Mouse (Mus musculus): ENCODE data around the gene U2surp.
"Not testable (repeated sequence)": the region's sequence is repeated elsewhere in the genome, so short reads cannot be mapped to it uniquely, and the experiment has no call there.

U2surp gene

DNA sequence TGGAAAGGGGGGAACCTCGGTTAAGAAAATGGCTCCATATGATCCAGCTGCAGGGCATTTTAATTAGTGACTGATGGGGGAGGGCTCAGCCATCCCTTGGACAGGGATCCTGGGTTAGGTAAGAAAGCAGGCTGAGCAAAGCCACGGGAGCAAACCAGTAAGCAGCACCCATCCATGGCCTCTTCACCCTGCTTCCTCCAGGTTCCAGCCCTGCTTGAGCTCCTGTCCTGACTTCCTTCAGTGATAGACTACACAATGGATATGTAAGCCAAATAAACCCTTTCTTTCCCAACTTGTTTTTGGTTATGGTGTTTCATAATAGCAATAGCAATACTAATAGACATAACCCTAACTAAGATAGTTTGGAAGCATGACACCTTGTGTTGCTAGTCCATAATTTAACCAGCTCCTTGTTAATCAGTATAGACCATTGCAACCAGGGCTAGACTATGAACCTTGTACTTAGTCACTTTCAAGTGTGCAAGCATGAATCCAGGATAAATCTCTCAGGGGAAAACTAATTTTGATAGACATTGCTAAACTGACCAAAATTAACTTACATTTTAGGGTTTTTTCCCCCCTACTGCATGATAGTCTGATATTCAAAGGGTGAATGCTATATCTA, 27.5 kb upstream of the U2surp start:
- no peak for DNase-seq (ENCODE audit: low spot score in 2 of 2)

GRCm38 (mm10) chr9:95533817-95534216, 22.0 kb upstream of the U2surp start:
- DNase-seq (ENCODE audit: low spot score in 2 of 2) = no peak

GRCm38 (mm10) chr9:95531144-95531543, 19.3 kb upstream of the U2surp start:
- DNase-seq (ENCODE audit: low spot score in 2 of 2) = no peak

DNA sequence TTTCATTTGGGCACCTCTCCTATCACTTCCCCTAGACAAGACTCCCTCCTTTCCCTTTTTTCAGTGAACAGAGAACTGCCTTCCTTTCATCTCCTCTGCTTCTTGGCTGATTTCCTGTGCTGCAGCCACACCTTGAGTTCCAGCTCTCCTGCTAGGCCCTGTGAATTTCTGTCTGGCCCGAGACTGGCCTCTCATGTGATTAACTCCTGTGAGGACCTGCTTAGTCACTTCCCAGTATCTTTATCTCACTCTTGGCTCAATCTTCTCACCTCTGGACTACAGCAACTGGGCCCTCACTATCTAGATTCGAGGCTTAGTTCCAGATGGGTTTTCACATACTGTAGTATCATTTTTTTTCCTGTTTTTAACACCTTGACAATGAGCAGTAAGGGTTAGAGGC, 15.9 kb upstream of the U2surp start:
- DNase-seq (ENCODE audit: low spot score in 2 of 2) = no peak

- DNase-seq (ENCODE audit: low spot score in 2 of 2) = no peak
These were observed 14.2 kb upstream of the U2surp start for GRCm38 (mm10) chr9:95525961-95526360.

DNA sequence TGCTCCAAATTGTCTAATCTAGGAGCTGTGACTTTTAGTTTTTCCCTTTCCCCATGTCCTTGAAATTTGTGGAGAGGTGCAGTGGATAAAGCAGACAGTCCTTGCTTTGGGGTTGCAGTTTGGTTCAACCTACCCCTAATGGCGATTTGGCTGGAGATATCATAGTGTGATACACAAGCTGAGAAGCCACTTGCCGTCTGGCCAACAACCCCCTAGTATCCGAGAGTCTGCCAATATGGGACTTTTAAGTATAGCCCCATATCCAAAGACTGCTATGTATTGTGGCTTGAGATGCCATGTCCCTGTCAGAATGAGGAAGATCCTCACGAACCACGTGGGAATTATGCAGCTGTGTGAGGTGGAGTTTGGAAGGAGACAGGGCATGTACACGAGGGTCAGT, 13.6 kb upstream of the U2surp start:
- DNase-seq (ENCODE audit: low spot score in 2 of 2) = no peak

GRCm38 (mm10) chr9:95522561-95522960, 10.8 kb upstream of the U2surp start:
- no peak for DNase-seq (ENCODE audit: low spot score in 2 of 2)

DNA sequence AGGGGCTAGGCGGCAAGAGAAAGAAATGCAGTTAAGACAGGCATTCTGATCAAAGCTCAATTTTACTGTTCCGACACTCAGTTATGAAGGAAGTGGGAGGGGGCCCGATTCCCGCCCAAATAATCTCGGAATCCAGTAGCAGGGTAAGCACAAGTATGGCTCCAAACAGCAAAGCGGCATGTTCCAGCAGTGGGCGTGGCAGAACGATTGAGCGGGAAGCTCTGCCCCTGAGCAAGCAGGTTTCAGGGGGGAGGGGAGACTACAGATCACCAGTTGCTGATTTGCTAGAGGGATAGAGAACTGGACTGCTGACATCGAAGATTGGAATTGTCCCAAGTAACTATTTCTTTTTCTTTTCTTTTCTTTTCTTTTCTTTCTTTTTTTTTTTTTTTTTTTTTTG, 9.8 kb upstream of the U2surp start:
- DNase-seq (ENCODE audit: low spot score in 2 of 2) = no peak

DNA sequence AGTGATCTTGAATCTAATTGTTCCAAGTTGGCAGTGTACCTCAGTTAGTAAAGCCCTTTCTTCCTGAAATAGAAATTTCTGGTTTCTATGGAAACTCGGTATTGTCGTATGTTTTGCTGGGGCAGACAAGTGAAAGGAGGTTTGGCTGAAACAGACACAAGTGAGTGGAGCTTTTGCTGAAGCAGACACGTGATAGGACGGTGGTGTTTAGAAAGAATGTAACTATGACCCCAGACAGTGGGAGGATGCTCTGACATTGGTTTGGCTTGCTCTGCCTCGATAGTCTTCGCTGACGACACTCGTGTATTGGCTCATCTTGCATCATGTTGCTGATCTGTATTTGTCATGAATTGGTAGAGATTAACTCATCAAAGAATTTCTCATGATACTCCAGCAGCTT, 9.2 kb upstream of the U2surp start:
- no peak for DNase-seq (ENCODE audit: low spot score in 2 of 2)

GRCm38 (mm10) chr9:95520563-95520962, 8.8 kb upstream of the U2surp start:
- DNase-seq (ENCODE audit: low spot score in 2 of 2) = no peak

GRCm38 (mm10) chr9:95514361-95514760, 2.6 kb upstream of the U2surp start:
- DNase-seq (ENCODE audit: low spot score in 2 of 2) = not testable (repeated sequence)

DNA sequence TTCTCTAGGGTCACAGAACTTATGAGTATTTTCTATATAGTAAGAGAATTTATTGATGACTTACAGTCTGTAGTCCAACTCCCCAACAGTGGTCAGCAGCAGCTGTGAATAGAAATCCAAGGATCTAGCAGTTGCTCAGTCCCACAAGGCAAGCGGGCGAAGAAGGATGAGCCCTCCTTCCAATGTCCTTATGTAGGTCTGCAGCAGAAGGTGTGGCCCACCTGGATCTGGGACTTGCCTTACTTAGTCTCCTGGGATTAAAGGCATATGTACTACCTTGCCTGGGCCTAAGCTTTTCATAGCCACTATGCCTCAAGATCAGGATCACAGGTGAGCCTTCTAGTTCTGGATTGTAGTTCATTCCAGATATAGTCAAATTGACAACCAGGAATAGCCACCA, 2.0 kb upstream of the U2surp start:
- DNase-seq (ENCODE audit: low spot score in 2 of 2) = no peak

GRCm38 (mm10) chr9:95512331-95513030, 685 bp upstream of the U2surp start:
- no peak for DNase-seq (ENCODE audit: low spot score in 2 of 2)

DNA sequence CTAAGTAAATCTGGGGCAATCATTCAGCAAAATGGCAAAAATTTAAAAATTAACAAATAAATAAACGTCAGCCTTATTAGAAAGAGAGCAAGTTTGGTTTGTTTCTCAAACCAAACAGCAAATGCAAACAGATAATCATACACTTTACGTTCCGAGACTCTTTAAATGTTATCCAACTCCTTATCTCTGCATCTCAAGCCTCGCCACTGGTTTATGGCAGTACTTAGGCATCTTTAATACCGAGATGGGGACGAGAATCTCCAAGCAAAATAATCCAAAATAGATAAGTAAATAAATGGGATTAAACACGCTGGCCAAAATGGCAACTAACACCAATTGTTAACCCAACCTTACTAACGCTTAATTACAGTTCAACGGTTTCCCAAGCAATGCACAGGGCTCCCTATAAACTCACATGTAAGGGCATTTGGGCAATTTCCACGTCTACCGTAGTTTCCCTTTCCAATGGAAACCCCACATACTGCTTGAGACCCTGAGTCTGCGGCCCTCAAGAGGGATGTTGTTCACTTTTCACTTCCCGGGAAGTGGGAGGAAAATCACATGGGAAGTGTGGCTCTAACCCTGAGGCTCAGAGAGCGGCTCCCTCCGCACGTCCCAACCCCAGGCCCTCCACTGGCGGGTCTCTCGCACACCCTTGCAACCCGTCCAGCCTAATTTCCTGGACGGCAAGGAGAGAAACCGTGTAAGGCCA, 947 bp downstream of the U2surp start:
- no peak for DNase-seq (ENCODE audit: low spot score in 2 of 2)

- DNase-seq (ENCODE audit: low spot score in 2 of 2) = no peak
These were observed 6.1 kb downstream of the U2surp start for GRCm38 (mm10) chr9:95505666-95506065.

GRCm38 (mm10) chr9:95499848-95500247, 11.9 kb downstream of the U2surp start:
- DNase-seq (ENCODE audit: low spot score in 2 of 2) = no peak

DNA sequence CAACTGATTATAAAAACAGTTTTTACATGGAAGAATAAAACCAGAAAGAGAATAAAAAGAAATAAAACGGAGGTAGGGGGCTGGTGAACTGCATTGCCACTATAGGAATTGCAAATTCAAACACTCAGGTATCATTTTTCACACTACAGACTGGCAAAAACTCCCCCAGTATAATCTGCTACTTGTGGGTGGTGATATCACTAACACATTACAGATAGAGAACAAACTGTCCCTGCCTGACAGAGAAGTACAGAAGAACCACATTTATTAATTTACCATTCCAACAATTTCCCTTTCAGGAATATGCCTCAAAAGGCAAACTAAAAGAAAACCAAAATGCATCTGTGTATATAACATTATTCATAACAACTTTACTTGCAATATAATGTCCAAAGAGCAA, 16.8 kb downstream of the U2surp start:
- no peak for DNase-seq (ENCODE audit: low spot score in 2 of 2)

DNA sequence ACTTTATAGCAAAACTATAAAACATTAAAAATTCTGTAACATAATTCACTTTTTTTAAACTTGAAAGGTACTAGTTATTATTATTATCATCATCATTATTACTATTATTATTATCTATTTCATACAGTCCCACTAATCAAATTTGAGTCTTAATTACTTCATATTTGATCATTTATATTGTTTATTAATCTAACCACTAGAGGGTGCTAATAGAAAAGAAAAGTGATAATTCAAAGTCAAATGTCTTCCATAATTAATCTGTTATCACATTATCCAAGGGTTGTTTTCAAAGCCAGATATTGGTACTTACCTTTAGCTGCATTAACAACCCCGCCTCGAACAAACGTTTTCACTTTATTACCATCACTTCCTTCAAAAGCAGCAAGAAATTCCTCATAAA, 18.4 kb downstream of the U2surp start:
- no peak for DNase-seq (ENCODE audit: low spot score in 2 of 2)

DNA sequence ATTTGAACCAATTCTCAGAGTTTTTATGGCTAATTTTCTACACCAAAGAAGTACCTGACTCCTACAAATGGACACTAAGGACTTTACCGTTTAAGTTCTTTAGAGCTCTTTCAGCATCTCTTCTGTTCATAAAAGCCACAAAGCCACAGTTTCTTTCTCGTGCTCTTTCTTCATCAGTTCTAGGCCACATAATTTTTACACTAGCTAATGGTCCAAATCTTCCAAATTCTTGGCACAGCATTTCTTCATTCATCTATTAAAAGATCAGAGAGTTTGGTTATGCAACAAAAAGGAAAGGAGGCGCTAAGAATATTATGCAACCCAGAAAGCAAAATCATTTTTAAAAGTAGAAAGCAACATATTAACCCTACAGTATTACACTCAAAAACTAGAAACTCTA, 21.8 kb downstream of the U2surp start:
- DNase-seq (ENCODE audit: low spot score in 2 of 2) = no peak

DNA sequence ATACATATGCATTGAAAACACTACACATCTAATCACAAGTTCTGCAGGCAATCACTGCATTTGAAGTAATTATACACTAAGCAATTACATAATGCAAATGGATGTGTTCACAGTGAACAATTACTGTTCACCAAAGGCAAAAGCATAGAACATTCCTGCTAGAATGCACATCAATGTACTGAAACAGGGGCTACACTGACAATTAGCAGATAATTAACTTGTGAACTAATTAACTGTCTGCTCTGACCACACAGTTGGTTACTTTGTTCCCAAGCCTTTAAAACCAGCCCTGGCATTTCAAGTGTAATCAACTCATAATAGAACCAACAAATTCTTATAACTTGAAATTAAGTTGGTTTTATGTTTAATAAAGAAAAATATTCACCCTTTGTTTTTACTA, 22.9 kb downstream of the U2surp start:
- no peak for DNase-seq (ENCODE audit: low spot score in 2 of 2)

- DNase-seq (ENCODE audit: low spot score in 2 of 2) = no peak
These were observed 31.8 kb downstream of the U2surp start for GRCm38 (mm10) chr9:95479981-95480380.

DNA sequence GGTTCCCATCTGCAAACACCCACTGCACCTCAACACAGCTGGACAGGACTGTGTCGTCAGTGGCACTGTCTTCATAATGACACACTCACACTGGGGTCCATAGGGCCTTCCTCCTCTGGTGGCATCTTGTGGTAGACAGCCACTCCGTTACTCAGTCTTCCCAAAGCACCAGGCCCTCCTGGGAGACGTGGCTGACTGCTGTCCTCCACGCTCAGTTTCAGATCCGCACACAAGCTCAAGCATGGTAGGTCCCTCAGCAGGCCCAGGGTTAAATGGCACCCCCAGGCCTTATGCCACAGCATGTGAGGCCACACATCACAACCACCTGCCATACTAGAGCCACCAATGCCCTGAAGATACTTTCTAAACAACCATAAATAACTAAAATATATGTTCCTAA, 33.4 kb downstream of the U2surp start:
- DNase-seq (ENCODE audit: low spot score in 2 of 2) = no peak

DNA sequence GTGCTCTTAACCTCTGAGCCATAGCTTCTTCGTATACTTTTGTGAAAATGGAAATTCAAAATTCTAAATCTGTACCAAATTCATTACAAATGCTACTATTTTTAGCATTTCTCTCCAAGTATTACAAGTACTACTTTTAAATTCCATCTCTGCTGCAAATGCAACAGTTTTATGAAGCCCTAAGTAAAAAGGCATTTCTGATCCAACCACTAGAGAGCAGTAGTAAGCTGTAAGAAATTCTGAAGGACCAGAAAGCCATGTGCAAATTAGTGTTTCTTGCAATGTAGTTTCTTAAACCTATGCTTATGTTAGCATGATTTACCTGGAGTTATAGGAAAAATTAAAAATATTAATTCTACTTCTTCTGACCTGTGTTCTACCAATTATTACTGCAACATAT, 38.9 kb downstream of the U2surp start:
- DNase-seq (ENCODE audit: low spot score in 2 of 2) = no peak

Measured in right cerebral cortex, postnatal 36 days (tissue).